Mouse (Mus musculus) limb, embryonic 13.5 days (tissue): ENCODE results near the gene Mtmr1. TPM values are rescaled to one million over a fixed set of nuclear protein-coding genes. Genes with fewer than 3 reads are reported as not detected.
"Not testable (repeated sequence)": the region's sequence is repeated elsewhere in the genome, so short reads cannot be mapped to it uniquely, and the experiment has no call there.

ENCODE experiments used
- ATAC-seq: fragments of 200-750 bp; cut with Nextera tagmentation; 2 replicates; pipeline ENCODE4 v1.8.0; 2017; ENCODE audit warnings: low read depth, moderate number of reproducible peaks, moderate TSS enrichment; ENCODE audit not compliant: low FRiP score
- H3K27ac ChIP-seq: fragments of 300-500 bp; sonication (generic); 2 replicates; pipeline ENCODE4 v1.5.1; 2015; ENCODE audit warnings: inconsistent platforms, mild to moderate bottlenecking, moderate library complexity
- H3K27me3 ChIP-seq: fragments of 300-500 bp; sonication (generic); 2 replicates; pipeline ENCODE4 v1.6.1; 2015; ENCODE audit warnings: mild to moderate bottlenecking, inconsistent platforms
- H3K36me3 ChIP-seq: fragments of 300-500 bp; sonication (generic); 2 replicates; pipeline ENCODE4 v1.6.1; 2015; ENCODE audit warnings: inconsistent platforms, mild to moderate bottlenecking, moderate library complexity
- H3K4me1 ChIP-seq: fragments of 300-500 bp; sonication (generic); 2 replicates; pipeline ENCODE4 v1.6.1; 2015; ENCODE audit warnings: inconsistent platforms
- H3K4me2 ChIP-seq: fragments of 300-500 bp; sonication (generic); replicated peaks from 2 replicates; pipeline ENCODE4 v1.6.1; 2015; ENCODE audit warnings: inconsistent platforms, mild to moderate bottlenecking, moderate library complexity
- H3K4me3 ChIP-seq: fragments of 300-500 bp; sonication (generic); 2 replicates; pipeline ENCODE4 v1.5.1; 2015; ENCODE audit warnings: moderate library complexity, mild to moderate bottlenecking, inconsistent platforms
- H3K9ac ChIP-seq: fragments of 300-500 bp; sonication (generic); 2 replicates; pipeline ENCODE4 v1.6.1; 2015; ENCODE audit warnings: mild to moderate bottlenecking, inconsistent platforms
- H3K9me3 ChIP-seq: fragments of 300-500 bp; sonication (generic); 2 replicates; pipeline ENCODE4 v1.6.1; 2016; ENCODE audit warnings: inconsistent platforms
- WGBS: fragments of 180-500 bp; shearing (Covaris S2); methylation state at CpG from one replicate; pipeline ENCODE4 v1.1.7; 2015; 5-methylcytosine and 5-hydroxymethylcytosine counted together
- polyA plus RNA-seq: library from polyadenylated mRNA; unstranded; fragments of >200 nt; fragmentation: Nextera tagmentation; extraction: Ambion mirVana; gene quantifications from 2 replicates; pipeline ENCODE4 v1.2.1, GENCODE M21; 2015

The Mtmr1 gene
- 7.9 and 8.9 TPM in 2 replicates for polyA plus RNA-seq

- WGBS: 19% methylated on average over 35 of the region's 47 CpGs
- H3K9me3 ChIP-seq: no peaks in the 10 kb centered on the region
- H3K27me3 ChIP-seq: no peaks in the 10 kb centered on the region
- no peaks in the 10 kb centered on the region for H3K36me3 ChIP-seq
- H3K4me1 ChIP-seq: no peaks in the 10 kb centered on the region
- H3K9ac ChIP-seq: peak within 1 kb of the TSS; percentile 78
- H3K4me3 ChIP-seq: peak within 1 kb of the TSS; percentile 61
- peak within 1 kb of the TSS; percentile 68 for H3K4me2 ChIP-seq
- peak; percentile 91 for ATAC-seq
- H3K27ac ChIP-seq: no peak within 1 kb of the TSS
Measured at GRCm38 (mm10) chrX:71364554-71364991, at the start of gene Mtmr1. Gene Mtmr1, plus strand, starts transcription at chrX:71364760.

- no peaks in the 10 kb centered on the region for H3K27me3 ChIP-seq
- no peaks in the 10 kb centered on the region for H3K4me1 ChIP-seq
- H3K9ac ChIP-seq: no peak overlapping the region
- no peak overlapping the region for H3K4me2 ChIP-seq
- ATAC-seq: no peak
- 81% methylated on average over 1 of the region's 1 CpGs for WGBS
- H3K9me3 ChIP-seq: no peaks in the 10 kb centered on the region
- no peaks in the 10 kb centered on the region for H3K36me3 ChIP-seq
- no peak overlapping the region for H3K27ac ChIP-seq
- H3K4me3 ChIP-seq: no peak overlapping the region
Measured at GRCm38 (mm10) chrX:71352033-71352432, 12.5 kb upstream of the Mtmr1 start.

- no peak overlapping the region for H3K4me3 ChIP-seq
- WGBS: 55% methylated on average over 1 of the region's 1 CpGs
- H3K9me3 ChIP-seq: no peaks in the 10 kb centered on the region
- no peaks in the 10 kb centered on the region for H3K36me3 ChIP-seq
- H3K4me1 ChIP-seq: no peaks in the 10 kb centered on the region
- H3K9ac ChIP-seq: no peak overlapping the region
- no peak for ATAC-seq
- H3K27ac ChIP-seq: no peak overlapping the region
- no peak overlapping the region for H3K4me2 ChIP-seq
- no peaks in the 10 kb centered on the region for H3K27me3 ChIP-seq
Measured at GRCm38 (mm10) chrX:71355331-71355730, 9.2 kb upstream of the Mtmr1 start.

- not testable (repeated sequence) for H3K4me3 ChIP-seq, H3K9me3 ChIP-seq, H3K4me2 ChIP-seq, H3K9ac ChIP-seq, H3K4me1 ChIP-seq, H3K27me3 ChIP-seq, H3K36me3 ChIP-seq, ATAC-seq, H3K27ac ChIP-seq
- WGBS: 85% methylated on average over 10 of the region's 10 CpGs
Measured at GRCm38 (mm10) chrX:71361793-71362192, 2.8 kb upstream of the Mtmr1 start.

- 76% methylated on average over 5 of the region's 5 CpGs for WGBS
- H3K4me1 ChIP-seq: no peaks in the 10 kb centered on the region
- H3K27me3 ChIP-seq: no peaks in the 10 kb centered on the region
- no peaks in the 10 kb centered on the region for H3K36me3 ChIP-seq
- ATAC-seq: no peak
- no peak overlapping the region for H3K27ac ChIP-seq
- H3K4me3 ChIP-seq: peak overlapping the region; percentile 61
- H3K9me3 ChIP-seq: no peaks in the 10 kb centered on the region
- peak overlapping the region; percentile 78; the same call in 1 of the 2 replicates for H3K9ac ChIP-seq
- peak overlapping the region; percentile 68 for H3K4me2 ChIP-seq
Measured at GRCm38 (mm10) chrX:71364062-71364461, 498 bp upstream of the Mtmr1 start.

- WGBS: 18% methylated on average over 12 of the region's 20 CpGs
- Histone ChIP-seq H3K4me3 (peak overlapping the region; percentile 61), H3K27me3 (no peaks in the 10 kb centered on the region), H3K9ac (peak overlapping the region; percentile 78), H3K4me2 (peak overlapping the region; percentile 68), H3K4me1 (no peaks in the 10 kb centered on the region), H3K9me3 (no peaks in the 10 kb centered on the region), H3K27ac (no peak overlapping the region), H3K36me3 (no peaks in the 10 kb centered on the region)
- peak; percentile 68 for ATAC-seq
Measured at GRCm38 (mm10) chrX:71365011-71365410, 451 bp downstream of the Mtmr1 start.

GRCm38 (mm10) chrX:71365510-71365909 is 950 bp downstream of the Mtmr1 start:
- 73% methylated on average over 3 of the region's 3 CpGs for WGBS
- Histone ChIP-seq H3K9ac (no peak overlapping the region), H3K4me2 (peak overlapping the region; percentile 68), H3K9me3 (no peaks in the 10 kb centered on the region), H3K36me3 (no peaks in the 10 kb centered on the region), H3K27me3 (no peaks in the 10 kb centered on the region), H3K4me1 (no peaks in the 10 kb centered on the region), H3K4me3 (peak overlapping the region; percentile 61), H3K27ac (no peak overlapping the region)
- no peak for ATAC-seq

- Histone ChIP-seq H3K36me3 (no peaks in the 10 kb centered on the region), H3K9ac (no peak overlapping the region), H3K4me2 (no peak overlapping the region), H3K27ac (no peak overlapping the region), H3K4me1 (no peaks in the 10 kb centered on the region), H3K27me3 (no peaks in the 10 kb centered on the region), H3K9me3 (no peaks in the 10 kb centered on the region), H3K4me3 (no peak overlapping the region)
- ATAC-seq: no peak
Measured at GRCm38 (mm10) chrX:71366973-71367372, 2.4 kb downstream of the Mtmr1 start.

GRCm38 (mm10) chrX:71376781-71377180 is 12.2 kb downstream of the Mtmr1 start:
- Histone ChIP-seq H3K4me3 (no peak overlapping the region), H3K9ac (no peak overlapping the region), H3K9me3 (no peaks in the 10 kb centered on the region), H3K27me3 (no peaks in the 10 kb centered on the region), H3K27ac (no peak overlapping the region), H3K36me3 (no peaks in the 10 kb centered on the region), H3K4me1 (no peaks in the 10 kb centered on the region), H3K4me2 (no peak overlapping the region)
- 94% methylated on average over 1 of the region's 1 CpGs for WGBS
- ATAC-seq: no peak

- WGBS: 69% methylated on average over 2 of the region's 2 CpGs
Measured at GRCm38 (mm10) chrX:71378435-71378834, 13.9 kb downstream of the Mtmr1 start.

GRCm38 (mm10) chrX:71381571-71381970 is 17.0 kb downstream of the Mtmr1 start:
- whole genome bisulfite sequencing: 48% methylated on average over 5 of the region's 5 CpGs
- H3K9ac ChIP-seq: no peak overlapping the region
- H3K36me3 ChIP-seq: no peaks in the 10 kb centered on the region
- H3K27ac ChIP-seq: no peak overlapping the region
- H3K4me3 ChIP-seq: no peak overlapping the region
- no peaks in the 10 kb centered on the region for H3K4me1 ChIP-seq
- H3K9me3 ChIP-seq: no peaks in the 10 kb centered on the region
- ATAC-seq: no peak
- no peaks in the 10 kb centered on the region for H3K27me3 ChIP-seq
- H3K4me2 ChIP-seq: no peak overlapping the region

More at GRCm38 (mm10) chrX:71378435-71378834, 13.9 kb downstream of the Mtmr1 start:
- H3K4me2 ChIP-seq: no peak overlapping the region
- H3K4me3 ChIP-seq: no peak overlapping the region
- no peaks in the 10 kb centered on the region for H3K4me1 ChIP-seq
- no peak for ATAC-seq
- no peak overlapping the region for H3K27ac ChIP-seq
- no peaks in the 10 kb centered on the region for H3K9me3 ChIP-seq
- H3K9ac ChIP-seq: no peak overlapping the region
- no peaks in the 10 kb centered on the region for H3K36me3 ChIP-seq
- no peaks in the 10 kb centered on the region for H3K27me3 ChIP-seq

GRCm38 (mm10) chrX:71396326-71396725 is 31.8 kb downstream of the Mtmr1 start:
- 84% methylated on average over 4 of the region's 4 CpGs for WGBS
- Histone ChIP-seq H3K4me2 (no peak overlapping the region), H3K4me3 (no peak overlapping the region), H3K9me3 (no peaks in the 10 kb centered on the region), H3K36me3 (no peaks in the 10 kb centered on the region), H3K9ac (no peak overlapping the region), H3K27ac (no peak overlapping the region), H3K27me3 (no peaks in the 10 kb centered on the region; the same call in 1 of the 2 replicates), H3K4me1 (no peaks in the 10 kb centered on the region)
- ATAC-seq: no peak

GRCm38 (mm10) chrX:71406290-71406689 is 41.7 kb downstream of the Mtmr1 start:
- ATAC-seq: no peak

More at GRCm38 (mm10) chrX:71406290-71406689, 41.7 kb downstream of the Mtmr1 start:
- no peak overlapping the region for H3K4me2 ChIP-seq
- no peak overlapping the region for H3K9ac ChIP-seq
- no peak overlapping the region for H3K27ac ChIP-seq
- no peak overlapping the region for H3K4me3 ChIP-seq
- H3K4me1 ChIP-seq: no peaks in the 10 kb centered on the region
- H3K9me3 ChIP-seq: no peaks in the 10 kb centered on the region
- H3K36me3 ChIP-seq: peaks cover 8% of the 10 kb centered on the region
- H3K27me3 ChIP-seq: no peaks in the 10 kb centered on the region
